Mouse (Mus musculus) telencephalon, adult 2 months (tissue): ENCODE measurements around the gene Akr1c13.

Source experiments
- DNase-seq: peaks from one replicate; pipeline ENCODE4 v3.0.0-alpha.2; 2011; ENCODE audit warnings: low read depth, low spot score

Akr1c13 gene

DNA sequence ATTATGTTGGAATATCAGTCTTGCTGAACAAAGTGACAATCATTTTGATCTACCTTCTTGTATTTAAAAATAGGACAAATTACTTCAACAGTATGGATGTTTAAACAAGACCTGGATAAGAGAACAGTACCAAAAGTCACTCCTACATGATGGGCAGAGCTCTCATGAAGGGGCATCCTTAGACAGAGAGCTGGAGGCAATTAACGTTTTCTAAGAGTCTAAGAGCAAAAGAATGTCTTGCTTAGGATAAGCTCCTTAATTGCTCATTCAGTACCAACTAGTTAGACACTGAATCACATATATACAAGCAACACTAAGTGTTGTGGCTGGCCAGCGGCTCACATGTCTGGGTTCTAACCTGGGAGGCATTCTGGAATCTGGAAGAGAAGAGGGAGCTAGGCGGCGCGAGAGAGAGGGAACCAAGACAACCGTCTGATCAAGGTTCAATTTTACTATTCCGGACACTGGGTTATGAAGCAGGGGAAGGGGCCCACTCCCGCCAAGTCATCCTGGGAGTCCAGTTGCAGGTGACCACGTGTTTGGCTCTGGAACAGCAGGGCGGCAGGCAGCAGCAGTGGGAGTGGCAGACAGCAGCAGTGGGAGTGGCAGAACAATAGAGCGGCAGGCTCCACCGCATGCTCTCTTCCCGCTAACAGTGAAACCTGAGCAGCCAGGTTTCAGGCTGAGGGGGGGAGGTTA lies 54.1 kb downstream of the Akr1c13 start:
- no peak for DNase-seq

DNA sequence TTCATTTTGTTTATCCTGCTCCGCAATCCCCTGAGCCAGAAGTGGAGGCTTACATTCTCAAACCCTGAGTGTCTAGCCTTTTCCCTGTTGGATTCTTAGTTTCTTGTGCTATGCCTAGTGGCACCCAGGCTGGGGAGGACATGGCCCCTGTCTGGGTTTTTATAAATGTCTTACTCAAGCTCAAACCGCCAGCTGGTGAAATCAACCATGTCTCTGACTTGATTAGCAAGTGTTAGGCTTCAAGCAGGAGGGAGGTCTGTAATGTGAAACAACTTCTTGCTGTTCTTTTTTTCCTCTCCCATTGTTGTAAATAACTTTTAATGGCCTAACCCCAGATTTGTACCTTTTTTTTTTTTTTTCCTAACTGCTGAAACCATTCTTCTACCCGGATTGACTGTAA lies 58.4 kb downstream of the Akr1c13 start:
- no peak for DNase-seq
